Mouse (Mus musculus) cerebellum, adult 2 months (tissue): ENCODE results near the gene Tef. TPM values are rescaled to one million over a fixed set of nuclear protein-coding genes. Genes with fewer than 3 reads are reported as not detected.
A peak's percentile ranks its signal among the peaks of the same experiment; 100 is the strongest.

Source experiments
- DNase-seq, 2 experiments: peaks; one replicate each; pipeline ENCODE4 v3.0.0; 2021
- H3K27ac ChIP-seq: fragments of 200-500 bp; 2 replicates; pipeline ENCODE4 v1.5.1; 2012; ENCODE audit warnings: low read length, control low read depth, inconsistent platforms; ENCODE audit not compliant: insufficient read depth
- H3K27me3 ChIP-seq: fragments of 200-500 bp; 2 replicates; pipeline ENCODE4 v1.6.1; 2012; ENCODE audit warnings: inconsistent platforms, mild to moderate bottlenecking, low read length, moderate library complexity; ENCODE audit not compliant: control insufficient read depth, insufficient read depth
- H3K4me1 ChIP-seq: fragments of 200-500 bp; 2 replicates; pipeline ENCODE4 v1.6.1; 2011; ENCODE audit warnings: low read length; ENCODE audit not compliant: control insufficient read depth, insufficient read depth
- H3K4me3 ChIP-seq: fragments of 200-500 bp; replicated peaks from 2 replicates; pipeline ENCODE3; 2011; ENCODE audit warnings: mild to moderate bottlenecking, low read depth, low read length, control low read depth; ENCODE audit not compliant: insufficient read depth
- CTCF ChIP-seq: fragments of 200-500 bp; IDR thresholded peaks from 2 replicates; pipeline ENCODE4 v1.5.1; 2011; ENCODE audit warnings: low read depth, mild to moderate bottlenecking, control low read depth, low read length, moderate library complexity, borderline replicate concordance; ENCODE audit not compliant: insufficient read depth
- POLR2A ChIP-seq: fragments of 200-500 bp; IDR thresholded peaks from 2 replicates; pipeline ENCODE4 v1.6.1; 2011; ENCODE audit warnings: low read length, control low read depth, borderline replicate concordance; ENCODE audit not compliant: insufficient read depth
- WGBS: fragments of 180-500 bp; shearing (Covaris S2); methylation state at CpG from one replicate; pipeline ENCODE4 v1.1.7; 2018; 5-methylcytosine and 5-hydroxymethylcytosine counted together
- polyA plus RNA-seq: library from polyadenylated mRNA; depleted of rRNA; stranded (reverse); fragments of >200 nt; gene quantifications from 2 replicates; pipeline ENCODE4 v1.2.3, GENCODE M21; 2012

The Tef gene
- polyA plus RNA-seq, 1 experiment = 288 TPM

GRCm38 (mm10) chr15:81810150-81810549 lies 7.9 kb downstream of the Tef start:
- under 1% methylated on average over 10 of the region's 10 CpGs for WGBS
- Histone ChIP-seq H3K4me1 (peaks cover 45% of the 10 kb centered on the region), H3K4me3 (peak overlapping the region; percentile 72), H3K27me3 (no peaks in the 10 kb centered on the region), H3K27ac (peak overlapping the region; percentile 96)
- DNase-seq = peak; percentile 78 to 88
- no peak for TF ChIP-seq CTCF
- TF ChIP-seq POLR2A = peak; percentile 63; the same call in 1 of the 2 replicates

- H3K27ac ChIP-seq = peak overlapping the region; percentile 98
- no peaks in the 10 kb centered on the region for H3K27me3 ChIP-seq
- TF ChIP-seq POLR2A (peak; percentile 82), CTCF (no peak)
- WGBS = under 1% methylated on average over 88 of the region's 89 CpGs
- peak overlapping the region; percentile 81 for H3K4me3 ChIP-seq
- DNase-seq = peak; percentile 97 to 99
- H3K4me1 ChIP-seq = peaks cover 42% of the 10 kb centered on the region
Measured at GRCm38 (mm10) chr15:81810671-81811598, 8.7 kb downstream of the Tef start.

- DNase-seq = no peak
- no peak for TF ChIP-seq CTCF
- TF ChIP-seq POLR2A = no peak
- 2% methylated on average over 24 of the region's 26 CpGs for WGBS
Measured at GRCm38 (mm10) chr15:81811599-81811996, 9.4 kb downstream of the Tef start.

GRCm38 (mm10) chr15:81812287-81812686 lies 10.1 kb downstream of the Tef start:
- DNase-seq = no peak
- no peak for TF ChIP-seq POLR2A
- peaks cover 33% of the 10 kb centered on the region for H3K4me1 ChIP-seq
- H3K27me3 ChIP-seq = no peaks in the 10 kb centered on the region
- WGBS = under 1% methylated on average over 3 of the region's 3 CpGs
- peak overlapping the region; percentile 58 for H3K4me3 ChIP-seq
- peak overlapping the region; percentile 29; the same call in 1 of the 2 replicates for H3K27ac ChIP-seq

More at GRCm38 (mm10) chr15:81811599-81811996, 9.4 kb downstream of the Tef start:
- Histone ChIP-seq H3K27me3 (no peaks in the 10 kb centered on the region), H3K27ac (peak overlapping the region; percentile 82), H3K4me3 (peak overlapping the region; percentile 58), H3K4me1 (peaks cover 36% of the 10 kb centered on the region)

- peak overlapping the region; percentile 58 for H3K4me3 ChIP-seq
- no peak for DNase-seq
- WGBS = 29% methylated on average over 7 of the region's 7 CpGs
- peaks cover 30% of the 10 kb centered on the region for H3K4me1 ChIP-seq
- peak overlapping the region; percentile 19; the same call in 1 of the 2 replicates for H3K27ac ChIP-seq
- no peak for TF ChIP-seq CTCF
- TF ChIP-seq POLR2A = no peak
- no peaks in the 10 kb centered on the region for H3K27me3 ChIP-seq
Measured at GRCm38 (mm10) chr15:81812696-81813631, 10.7 kb downstream of the Tef start.

GRCm38 (mm10) chr15:81813986-81814705 lies 11.9 kb downstream of the Tef start:
- WGBS = 28% methylated on average over 5 of the region's 5 CpGs
- Histone ChIP-seq H3K4me3 (no peak overlapping the region), H3K4me1 (peaks cover 25% of the 10 kb centered on the region), H3K27me3 (no peaks in the 10 kb centered on the region), H3K27ac (no peak overlapping the region)
- TF ChIP-seq POLR2A (no peak), CTCF (no peak)
- no peak for DNase-seq
